Mouse (Mus musculus) olfactory bulb, adult 2 months (tissue): ENCODE measurements around the gene Cbx8.

Experiments used
- CTCF ChIP-seq: fragments of 200-500 bp; IDR thresholded peaks from 2 replicates; pipeline ENCODE4 v1.5.1; 2012; ENCODE audit warnings: low read depth, mild to moderate bottlenecking, low read length, moderate library complexity; ENCODE audit not compliant: insufficient read depth
- POLR2A ChIP-seq: fragments of 200-500 bp; IDR thresholded peaks from 2 replicates; pipeline ENCODE4 v1.6.1; 2012; ENCODE audit warnings: mild to moderate bottlenecking, low read depth, low read length, moderate library complexity; ENCODE audit not compliant: insufficient read depth

DNA sequence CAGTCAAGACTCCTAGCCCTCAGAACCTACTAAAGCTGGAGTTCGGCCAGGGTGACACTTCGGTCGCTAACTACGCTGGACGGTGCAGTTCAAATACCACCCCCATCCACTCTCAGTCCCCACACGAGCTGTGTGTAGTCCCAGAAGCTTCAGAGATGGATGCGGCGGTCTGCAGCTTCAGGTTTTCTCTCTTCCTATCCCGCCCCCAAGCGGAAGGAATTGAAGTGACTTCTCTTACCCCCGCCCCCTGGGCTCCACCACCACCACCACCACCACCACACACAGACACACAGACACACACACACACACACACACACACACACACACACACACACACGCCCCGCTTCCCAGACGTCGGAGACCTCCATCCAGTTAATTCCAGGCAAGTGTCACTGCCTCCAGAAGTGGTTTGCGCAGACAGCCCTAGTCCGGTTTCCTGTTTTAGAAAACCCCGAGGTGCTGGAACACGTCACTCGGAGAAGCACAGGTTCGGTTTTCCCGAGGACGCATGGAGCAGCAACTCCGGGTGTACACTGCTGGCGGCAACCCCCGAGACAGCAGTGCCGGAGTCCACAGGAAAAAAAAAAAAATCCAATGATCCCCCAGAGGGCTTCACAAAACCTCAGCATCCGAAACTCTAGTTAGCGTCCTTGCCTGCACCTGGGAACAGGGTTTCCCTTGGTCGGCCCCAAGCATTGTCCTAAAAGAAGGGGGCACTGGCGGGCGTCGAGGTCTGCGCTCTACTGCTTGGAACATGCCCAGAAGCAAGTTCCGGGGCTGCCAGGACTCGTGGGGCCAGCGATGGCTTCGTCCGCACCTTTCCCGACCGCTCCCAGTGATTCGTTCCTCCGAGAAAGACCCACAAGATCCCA lies 6.7 kb upstream of the Cbx8 start:
- no peak for TF ChIP-seq CTCF
- no peak for TF ChIP-seq POLR2A
